Mouse (Mus musculus): Measurements from ENCODE around the gene Ubap1l.

- TF ChIP-seq CTCF (conservative IDR thresholded peaks at IDR 0.05; ENCODE audit: low read length) (no peak), POU5F1 (IDR thresholded peaks at IDR 0.05; ENCODE audit: borderline replicate concordance, low read length) (no peak), NANOG (IDR thresholded peaks at IDR 0.05; ENCODE audit: borderline replicate concordance, low read length) (no peak)
Measured at GRCm38 (mm10) chr9:65356971-65357370, 3.9 kb upstream of the Ubap1l start.

All from E14TG2a.4 (cell line).